Mouse (Mus musculus) embryonic stem cell, embryonic (primary cell): Measurements from ENCODE around the gene Lats2.
"Not testable (repeated sequence)": the region's sequence is repeated elsewhere in the genome, so short reads cannot be mapped to it uniquely, and the experiment has no call there.

ENCODE experiments used
- CTCF ChIA-PET, 4 experiments: fragments of 300-600 bp in 2 of 4; fragments of 350-600 bp in 2 of 4; sonication (Branson Sonifier 250); formaldehyde crosslinking; loops; one replicate each; lab custom pipeline; 2022; ENCODE audit warnings: inconsistent platforms in 2 of 4; lab: Charles Lee
- POLR2A ChIA-PET, 4 experiments: fragments of 300-600 bp in 2 of 4; fragments of 350-600 bp in 2 of 4; sonication (Branson Sonifier 250); formaldehyde crosslinking; loops; one replicate each; lab custom pipeline; 2022; ENCODE audit warnings: antibody characterized with exemption in 4 of 4, inconsistent platforms in 1 of 4; lab: Charles Lee

Lats2 gene

GRCm38 (mm10) chr14:57758237-57758636 lies at the start of gene Lats2:
Gene Lats2, minus strand, starts transcription at chr14:57758388.
- CTCF ChIA-PET = no interaction called here
- POLR2A ChIA-PET = no interaction called here

GRCm38 (mm10) chr14:57803731-57804130 lies 45.5 kb upstream of the Lats2 start:
- POLR2A ChIA-PET = interaction anchor here in 3 of 4 experiments (0.6 to 6.8 kb wide), 6 partner anchors 9 to 849 kb away, joined by 3 to 66 read pairs (median 4); no protein-coding TSS in a partner anchor

GRCm38 (mm10) chr14:57797991-57798931 lies 40.1 kb upstream of the Lats2 start, which contains the start of gene Sap18:
Gene Sap18, plus strand, starts transcription at chr14:57798180.
- ChIA-PET POLR2A (interaction anchor here (0.5 to 5.4 kb wide), 67 partner anchors 8 to 1754 kb away, joined by 3 to 66 read pairs (median 5); partner anchors contain the start of genes Mrpl57 (in 2 of the 4), Ska3 (in 2 of the 4), Xpo4 (in 2 of the 4) and Zdhhc20 (in 2 of the 4)), CTCF (interaction anchor here in 2 of 4 experiments (0.6 to 1.7 kb wide), 5 partner anchors 10 to 230 kb away, joined by 3 to 5 read pairs (median 3); no protein-coding TSS in a partner anchor)

More at GRCm38 (mm10) chr14:57803731-57804130, 45.5 kb upstream of the Lats2 start:
- CTCF ChIA-PET = no interaction called here

GRCm38 (mm10) chr14:57797551-57797950 lies 39.4 kb upstream of the Lats2 start:
- CTCF ChIA-PET = interaction anchor here in 2 of 4 experiments (0.7 to 1.7 kb wide), 3 partner anchors 14 to 229 kb away, joined by 3 to 5 read pairs (median 4); no protein-coding TSS in a partner anchor

GRCm38 (mm10) chr14:57791171-57791570 lies 33.0 kb upstream of the Lats2 start:
- POLR2A ChIA-PET = no interaction called here
- CTCF ChIA-PET = no interaction called here

More at GRCm38 (mm10) chr14:57797551-57797950, 39.4 kb upstream of the Lats2 start:
- POLR2A ChIA-PET = interaction anchor here (0.6 to 5.4 kb wide), 44 partner anchors 10 to 1755 kb away, joined by 3 to 66 read pairs (median 5); partner anchors contain the start of genes Xpo4 (in 2 of the 4), Mrpl57 (in 1 of the 4), Ska3 (in 1 of the 4) and Zdhhc20 (in 1 of the 4)

GRCm38 (mm10) chr14:57789759-57790158 lies 31.6 kb upstream of the Lats2 start:
- ChIA-PET CTCF (interaction anchor here in 1 of 4 experiments (0.6 kb wide), 1 partner anchor 58 kb away, joined by 4 read pairs; no protein-coding TSS in a partner anchor), POLR2A (interaction anchor here in 2 of 4 experiments (0.9 to 1.6 kb wide), 4 partner anchors 9 to 260 kb away, joined by 3 to 4 read pairs (median 4); partner anchors contain the start of gene Sap18 (in 1 of the 2))

GRCm38 (mm10) chr14:57789311-57789710 lies 31.1 kb upstream of the Lats2 start:
- ChIA-PET CTCF (interaction anchor here in 1 of 4 experiments (0.6 kb wide), 1 partner anchor 59 kb away, joined by 4 read pairs; no protein-coding TSS in a partner anchor), POLR2A (interaction anchor here in 3 of 4 experiments (0.6 to 1.6 kb wide), 7 partner anchors 9 to 634 kb away, joined by 3 to 4 read pairs (median 4); partner anchors contain the start of gene Sap18 (in 1 of the 3))

GRCm38 (mm10) chr14:57787406-57787805 lies 29.2 kb upstream of the Lats2 start:
- POLR2A ChIA-PET = interaction anchor here in 3 of 4 experiments (0.6 to 1.1 kb wide), 4 partner anchors 11 to 212 kb away, joined by 3 to 4 read pairs (median 4); partner anchors contain the start of gene Sap18 (in 1 of the 3)

GRCm38 (mm10) chr14:57772157-57772815 lies 14.1 kb upstream of the Lats2 start:
- CTCF ChIA-PET = no interaction called here
- POLR2A ChIA-PET = interaction anchor here in 2 of 4 experiments (0.5 to 1.2 kb wide), 3 partner anchors 13 to 1610 kb away, joined by 3 to 10 read pairs (median 4); no protein-coding TSS in a partner anchor

More at GRCm38 (mm10) chr14:57787406-57787805, 29.2 kb upstream of the Lats2 start:
- CTCF ChIA-PET = no interaction called here

GRCm38 (mm10) chr14:57769102-57769501 lies 10.9 kb upstream of the Lats2 start:
- ChIA-PET POLR2A (interaction anchor here in 1 of 4 experiments (1.0 kb wide), 1 partner anchor 10 kb away, joined by 3 read pairs; no protein-coding TSS in a partner anchor), CTCF (no interaction called here)

GRCm38 (mm10) chr14:57760447-57761412 lies 2.5 kb upstream of the Lats2 start:
- POLR2A ChIA-PET = no interaction called here

GRCm38 (mm10) chr14:57756094-57756493 lies 2.1 kb downstream of the Lats2 start:
- ChIA-PET POLR2A (interaction anchor here in 1 of 4 experiments (1.4 kb wide), 1 partner anchor 11 kb away, joined by 3 read pairs; no protein-coding TSS in a partner anchor), CTCF (no interaction called here)

More at GRCm38 (mm10) chr14:57760447-57761412, 2.5 kb upstream of the Lats2 start:
- CTCF ChIA-PET = interaction anchor here in 1 of 4 experiments (0.6 kb wide), 1 partner anchor 1378 kb away, joined by 3 read pairs; no protein-coding TSS in a partner anchor

- ChIA-PET POLR2A (interaction anchor here in 1 of 4 experiments (1.4 kb wide), 1 partner anchor 11 kb away, joined by 3 read pairs; no protein-coding TSS in a partner anchor), CTCF (interaction anchor here in 1 of 4 experiments (0.6 kb wide), 1 partner anchor 171 kb away, joined by 5 read pairs; no protein-coding TSS in a partner anchor)
Measured at GRCm38 (mm10) chr14:57755661-57756060, 2.5 kb downstream of the Lats2 start.

GRCm38 (mm10) chr14:57753351-57753992 lies 4.7 kb downstream of the Lats2 start:
- CTCF ChIA-PET = interaction anchor here in 2 of 4 experiments (0.5 to 0.6 kb wide), 2 partner anchors 1388 to 1451 kb away, joined by 3 to 5 read pairs; no protein-coding TSS in a partner anchor
- POLR2A ChIA-PET = interaction anchor here in 3 of 4 experiments (0.7 to 1.3 kb wide), 6 partner anchors 21 to 137 kb away, joined by 3 to 5 read pairs (median 3); partner anchors contain the start of genes Xpo4 (in 1 of the 3) and Zdhhc20 (in 1 of the 3)

- CTCF ChIA-PET = interaction anchor here in 1 of 4 experiments (0.7 kb wide), 1 partner anchor 110 kb away, joined by 18 read pairs; no protein-coding TSS in a partner anchor
- POLR2A ChIA-PET = not testable (repeated sequence)
Measured at GRCm38 (mm10) chr14:57751006-57751405, 7.2 kb downstream of the Lats2 start.
